Comparison of ENCODE assay signal across 12 mouse cellular contexts in the genomic region with DNA sequence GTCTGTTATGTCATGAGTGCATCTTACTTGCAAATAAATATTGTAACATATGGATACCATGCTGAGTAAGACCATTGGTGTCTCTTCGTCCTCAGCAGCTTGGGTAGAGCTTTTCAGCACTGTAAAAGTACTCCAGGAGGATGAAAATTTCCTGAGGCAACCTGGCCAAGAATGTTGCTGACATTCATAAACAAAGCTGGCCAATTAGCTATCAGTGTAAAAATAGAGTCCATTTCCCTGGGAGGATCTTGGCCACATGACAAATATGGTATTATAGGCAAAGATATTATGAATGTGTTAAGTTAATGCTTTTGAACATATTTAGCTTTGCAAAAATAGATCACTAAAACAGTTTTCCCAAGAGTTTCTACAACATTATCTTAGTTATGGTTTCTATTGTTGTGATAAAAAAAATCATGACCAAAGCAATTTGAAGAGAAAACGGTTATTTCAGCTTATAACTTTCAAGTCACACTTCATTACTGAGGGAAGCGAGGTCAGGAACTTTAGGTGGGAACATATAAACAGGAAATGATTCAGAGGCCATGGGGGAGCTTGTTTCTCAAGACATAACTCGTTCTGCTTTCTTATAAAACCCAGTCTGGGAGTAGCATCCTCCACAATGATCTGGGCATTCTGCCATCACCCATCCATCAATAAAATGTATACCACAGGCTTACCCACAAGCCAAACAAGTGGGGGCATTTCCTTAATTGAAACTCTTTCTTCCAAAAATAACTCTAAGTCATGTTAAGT.
DNase-seq lines count a peak whose midpoint lies in the region; ATAC-seq and TF ChIP-seq lines count a peak whose summit lies in the region.
"Had no signal": no experiment of that assay in that cellular context is flagged by ENCODE, and none has a peak within 500 bp of the region (broad histone marks: within the 10 kb centered on the region; RNA-seq: fewer than 3 reads in every experiment).

No protein-coding gene starts in this region.

- H3K27me3 ChIP-seq in limb, embryonic 14.5 days (ENCODE audit: control insufficient read depth, insufficient read depth, low read length): no peaks in the 10 kb centered on the region
- no peaks in the 10 kb centered on the region for H3K27me3 ChIP-seq in hindbrain, embryonic 12.5 days

- 0 out of 2 replicates have a peak, but pooled peaks cover 4% of the 10 kb centered on the region for H3K9me3 ChIP-seq in limb, embryonic 14.5 days (ENCODE audit: control insufficient read depth, low read length)
- no peaks in the 10 kb centered on the region for H3K9me3 ChIP-seq in hindbrain, embryonic 12.5 days (replicated peaks)
- H3K9me3 ChIP-seq: heart, embryonic 10.5 days had no signal

- TF ChIP-seq CTCF in brain, embryonic 14.5 days (IDR thresholded peaks at IDR 0.05; ENCODE audit: borderline replicate concordance, extremely low read depth, insufficient read depth, insufficient read length): no peak

- no peaks in the 10 kb centered on the region for H3K36me3 ChIP-seq in limb, embryonic 14.5 days (ENCODE audit: control insufficient read depth, insufficient read depth, low read length)
- H3K36me3 ChIP-seq in hindbrain, embryonic 12.5 days: no peaks in the 10 kb centered on the region
- H3K36me3 ChIP-seq: heart, embryonic 10.5 days had no signal

- no peak overlapping the region for H3K27ac ChIP-seq in limb, embryonic 14.5 days (replicated peaks; ENCODE audit: low read depth, low read length)
- no peak overlapping the region for H3K27ac ChIP-seq in hindbrain, embryonic 12.5 days
- H3K27ac ChIP-seq: heart, embryonic 10.5 days; hindbrain, embryonic 14.5 days; macrophage had no signal

- H3K4me1 ChIP-seq in limb, embryonic 14.5 days (ENCODE audit: control insufficient read depth, insufficient read depth, low read length): no peaks in the 10 kb centered on the region
- H3K4me1 ChIP-seq in hindbrain, embryonic 12.5 days: no peaks in the 10 kb centered on the region
- H3K4me1 ChIP-seq: heart, embryonic 10.5 days had no signal

- no peak overlapping the region for H3K4me2 ChIP-seq in limb, embryonic 14.5 days (replicated peaks; ENCODE audit: low read depth, low read length, severe bottlenecking)
- H3K4me2 ChIP-seq in hindbrain, embryonic 12.5 days (replicated peaks): no peak overlapping the region
- H3K4me2 ChIP-seq: hindbrain, embryonic 14.5 days had no signal

- TF ChIP-seq POLR2A in brain, embryonic 14.5 days (IDR thresholded peaks at IDR 0.05; ENCODE audit: borderline replicate concordance, extremely low read depth, insufficient read depth, insufficient read length, poor library complexity, severe bottlenecking): no peak
- TF ChIP-seq POLR2A in limb, embryonic 14.5 days (IDR thresholded peaks at IDR 0.05; ENCODE audit: borderline replicate concordance, extremely low read depth, insufficient read depth, insufficient read length): no peak

- no peak overlapping the region for H3K4me3 ChIP-seq in limb, embryonic 14.5 days (replicated peaks; ENCODE audit: low read length)
- H3K4me3 ChIP-seq in hindbrain, embryonic 12.5 days: no peak overlapping the region
- H3K4me3 ChIP-seq: heart, embryonic 10.5 days had no signal

- 33% methylated on average over 4 of the region's 4 CpGs for WGBS in limb, embryonic 14.5 days
- 76% methylated on average over 4 of the region's 4 CpGs for WGBS in hindbrain, embryonic 12.5 days

- peak; percentile 70 for ATAC-seq in limb, embryonic 14.5 days (ENCODE audit: low FRiP score, low read depth)
- ATAC-seq in hindbrain, embryonic 12.5 days (ENCODE audit: low FRiP score): no peak

- DNase-seq in kidney, postnatal 14 days: peak; percentile 22
- DNase-seq in kidney, postnatal 25 days: no peak
- peak; percentile 13 for DNase-seq in brain, embryonic 14.5 days (ENCODE audit: low read depth)
- peak; percentile 63 for DNase-seq in limb, embryonic 14.5 days (ENCODE audit: low spot score)
- DNase-seq in lung, postnatal 4 days: peak; percentile 22 to 55
- DNase-seq in cerebellum, adult 11-12 months: no peak
- DNase-seq in gastrocnemius, adult 18-20 months (ENCODE audit: low spot score): no peak
- DNase-seq: thymus, adult 2 months had no signal

- H3K9ac ChIP-seq in limb, embryonic 14.5 days (ENCODE audit: low read depth, low read length, severe bottlenecking): no peak overlapping the region
- no peak overlapping the region for H3K9ac ChIP-seq in hindbrain, embryonic 12.5 days
- H3K9ac ChIP-seq: hindbrain, embryonic 14.5 days had no signal

Comparison
In these comparisons a context has a peak if more than half of its experiments do, and no peak if none do; other contexts are left out.
1. DNase-seq: peak in kidney, postnatal 14 days (single experiment), brain, embryonic 14.5 days (single experiment), limb, embryonic 14.5 days (single experiment) and lung, postnatal 4 days (2 of 2); none in kidney, postnatal 25 days (0 of 2), cerebellum, adult 11-12 months (single experiment) and gastrocnemius, adult 18-20 months (single experiment).